8 mouse cellular contexts compared by ENCODE assay signal in the genomic region with DNA sequence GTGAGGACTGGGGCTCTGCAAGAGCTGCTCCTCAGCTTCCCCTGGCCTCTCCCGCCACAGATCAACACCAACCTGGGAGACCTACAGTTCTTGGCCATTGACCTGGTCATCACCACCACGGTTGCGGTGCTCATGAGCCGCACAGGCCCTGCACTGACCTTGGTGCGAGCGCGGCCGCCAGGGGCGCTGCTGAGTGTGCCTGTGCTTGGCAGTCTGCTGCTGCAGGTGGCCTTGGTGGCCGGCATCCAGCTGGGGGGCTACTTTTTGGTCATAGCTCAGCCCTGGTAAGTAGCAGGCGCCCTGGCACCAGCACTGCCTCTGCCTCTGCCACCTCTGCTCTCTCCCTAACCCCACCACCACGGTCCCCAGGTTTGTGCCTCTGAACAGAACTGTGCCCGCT. TPM values are rescaled to one million over a fixed set of nuclear protein-coding genes. Genes with fewer than 3 reads are reported as not detected.
DNase-seq lines count a peak whose midpoint lies in the region.

No protein-coding gene starts in this region.

- peak; percentile 67 to 77 for DNase-seq in cerebellum, adult 18-20 months
- DNase-seq in cerebellum, adult 11-12 months, result no peak
- peak; percentile 70 for DNase-seq in kidney, postnatal 10 days
- no peak for DNase-seq in kidney, adult 18-20 months
- DNase-seq in thymus, postnatal 4 days, result peak; percentile 36
- no peak for DNase-seq in thymus, postnatal 14 days
- no peak for DNase-seq in embryo, embryonic 10.5 days (ENCODE audit: low spot score)
- no peak for DNase-seq in gastrocnemius, postnatal 25 days

RNA-seq across cellular contexts. Expression of a gene that starts 4.2 kb away (rescaled TPM):
- 10 to 100 TPM; 11.9 to 13.3 TPM for total RNA-seq in gastrocnemius, postnatal 25 days (2021)

RNA-seq across cellular contexts. Expression of a gene that starts 19.3 kb away (rescaled TPM):
- total RNA-seq in gastrocnemius, postnatal 25 days (2021), result 10 to 100 TPM; 16.4 to 18.2 TPM

RNA-seq across cellular contexts. Expression of a gene that starts 45.0 kb away (rescaled TPM):
- 100 to 1,000 TPM; 613 to 621 TPM for total RNA-seq in gastrocnemius, postnatal 25 days (2021)

RNA-seq across cellular contexts. Expression of a gene that starts 54.4 kb away (rescaled TPM):
- 1 to 10 TPM; 1.8 to 2.4 TPM for total RNA-seq in gastrocnemius, postnatal 25 days (2021)

Comparison
In these comparisons a context has a peak if more than half of its experiments do, and no peak if none do; other contexts are left out.
1. DNase-seq: peak in cerebellum, adult 18-20 months (2 of 2), kidney, postnatal 10 days (single experiment) and thymus, postnatal 4 days (single experiment); none in cerebellum, adult 11-12 months (single experiment), kidney, adult 18-20 months (single experiment), thymus, postnatal 14 days (single experiment), embryo, embryonic 10.5 days (single experiment) and gastrocnemius, postnatal 25 days (single experiment).